Mouse (Mus musculus) layer of hippocampus, postnatal 10 days (tissue): ENCODE measurements at regions not wholly inside any gene's neighbourhood (a gene's known extent, or its start where the extent isn't known, plus 50 kb on each side); places are given as distances from the start of the nearest gene placed in this dataset.
"Not testable (repeated sequence)": the region's sequence is repeated elsewhere in the genome, so short reads cannot be mapped to it uniquely, and the experiment has no call there.

Experiments
- DNase-seq, 2 experiments: peaks; one replicate each; pipeline ENCODE4 v3.0.0; 2021; ENCODE audit warnings: low spot score in 2 of 2

- DNase-seq: not testable (repeated sequence)
Observed at GRCm38 (mm10) chr5:3244067-3244466, 97.2 kb upstream of the Cdk6 start.

GRCm38 (mm10) chr5:3247333-3247732, 94.0 kb upstream of the Cdk6 start:
- DNase-seq: no peak

GRCm38 (mm10) chr5:3250273-3250672, 91.0 kb upstream of the Cdk6 start:
- no peak for DNase-seq

GRCm38 (mm10) chr5:3260289-3260688, 81.0 kb upstream of the Cdk6 start:
- no peak for DNase-seq

GRCm38 (mm10) chr5:3264988-3265738, 76.1 kb upstream of the Cdk6 start:
- DNase-seq: not testable (repeated sequence)

GRCm38 (mm10) chr5:3267021-3267420, 74.3 kb upstream of the Cdk6 start:
- DNase-seq: no peak

GRCm38 (mm10) chr5:3269760-3270159, 71.5 kb upstream of the Cdk6 start:
- DNase-seq: no peak

- DNase-seq: not testable (repeated sequence)
Observed at GRCm38 (mm10) chr5:3273140-3273539, 68.1 kb upstream of the Cdk6 start.

- DNase-seq: not testable (repeated sequence)
Observed at GRCm38 (mm10) chr5:3277241-3277640, 64.0 kb upstream of the Cdk6 start.

GRCm38 (mm10) chr5:3278956-3279355, 62.3 kb upstream of the Cdk6 start:
- not testable (repeated sequence) for DNase-seq

- DNase-seq: not testable (repeated sequence)
Observed at GRCm38 (mm10) chr5:3281911-3282506, 59.3 kb upstream of the Cdk6 start.

- DNase-seq: no peak
Observed at GRCm38 (mm10) chr5:3283083-3283482, 58.2 kb upstream of the Cdk6 start.

- DNase-seq: not testable (repeated sequence)
Observed at GRCm38 (mm10) chr5:3284335-3284734, 57.0 kb upstream of the Cdk6 start.

GRCm38 (mm10) chr5:3289991-3290417, 51.3 kb upstream of the Cdk6 start:
- peak in 1 of 2 experiments; percentile 5 for DNase-seq
